Mouse (Mus musculus) brain, embryonic 14.5 days (tissue): ENCODE results near the gene Cdh18.

Experiments
- CTCF ChIP-seq: fragments of 200-500 bp; IDR thresholded peaks from 2 replicates; pipeline ENCODE4 v1.5.1; 2012; ENCODE audit warnings: inconsistent platforms, mild to moderate bottlenecking, moderate library complexity, borderline replicate concordance; ENCODE audit not compliant: insufficient read depth, insufficient read length; ENCODE audit errors: extremely low read depth
- POLR2A ChIP-seq: fragments of 200-500 bp; IDR thresholded peaks from 2 replicates; pipeline ENCODE4 v1.6.1; 2012; ENCODE audit warnings: mild to moderate bottlenecking, inconsistent platforms, borderline replicate concordance; ENCODE audit not compliant: poor library complexity, insufficient read depth, insufficient read length, severe bottlenecking; ENCODE audit errors: extremely low read depth

- no peak for TF ChIP-seq CTCF
- no peak for TF ChIP-seq POLR2A
Measured at GRCm38 (mm10) chr15:23453331-23453730, 904.5 kb downstream of the Cdh18 start.
